Mouse (Mus musculus) layer of hippocampus, postnatal 10 days (tissue): ENCODE measurements at regions not wholly inside any gene's neighbourhood (a gene's known extent, or its start where the extent isn't known, plus 50 kb on each side); places are given as distances from the start of the nearest gene placed in this dataset.

Source experiments
- DNase-seq, 2 experiments: peaks; one replicate each; pipeline ENCODE4 v3.0.0; 2021; ENCODE audit warnings: low spot score in 2 of 2

GRCm38 (mm10) chr12:88530450-88531143, 170.2 kb downstream of the Adck1 start:
- no peak for DNase-seq

- no peak for DNase-seq
Observed at GRCm38 (mm10) chr12:88532261-88532973, 172.1 kb downstream of the Adck1 start.

- no peak for DNase-seq
Observed at GRCm38 (mm10) chr12:88551856-88552255, 170.8 kb upstream of the Nrxn3 start.

GRCm38 (mm10) chr12:88555475-88555874, 167.2 kb upstream of the Nrxn3 start:
- no peak for DNase-seq

- DNase-seq, result peak in 1 of 2 experiments; percentile 10
Observed at GRCm38 (mm10) chr12:88558036-88558435, 164.6 kb upstream of the Nrxn3 start.

GRCm38 (mm10) chr12:88579974-88580373, 142.7 kb upstream of the Nrxn3 start:
- peak; percentile 6 to 11 for DNase-seq

GRCm38 (mm10) chr12:88605939-88606338, 116.7 kb upstream of the Nrxn3 start:
- DNase-seq, result no peak

- no peak for DNase-seq
Observed at GRCm38 (mm10) chr12:88620084-88620483, 102.6 kb upstream of the Nrxn3 start.

- DNase-seq, result no peak
Observed at GRCm38 (mm10) chr12:88644281-88644680, 78.4 kb upstream of the Nrxn3 start.

- no peak for DNase-seq
Observed at GRCm38 (mm10) chr12:88652001-88652719, 70.5 kb upstream of the Nrxn3 start.
